Mouse (Mus musculus): ENCODE measurements around the gene Klhl23. TPM values are rescaled to one million over a fixed set of nuclear protein-coding genes. Genes with fewer than 3 reads are reported as not detected.
A peak's percentile ranks its signal among the peaks of the same experiment; 100 is the strongest.
"Not testable (repeated sequence)": the region's sequence is repeated elsewhere in the genome, so short reads cannot be mapped to it uniquely, and the experiment has no call there.

The Klhl23 gene
- polyA plus RNA-seq, 1 experiment, result 0.09 TPM

GRCm38 (mm10) chr2:69803756-69804155, 18.0 kb upstream of the Klhl23 start:
- H3K9me3 ChIP-seq (ENCODE audit: control insufficient read depth, low read length), result no peaks in the 10 kb centered on the region
- H3K27me3 ChIP-seq (ENCODE audit: control insufficient read depth), result no peaks in the 10 kb centered on the region
- H3K4me3 ChIP-seq (replicated peaks), result no peak overlapping the region
- no peaks in the 10 kb centered on the region for H3K36me3 ChIP-seq (ENCODE audit: control insufficient read depth)
- TF ChIP-seq GATA1 (IDR thresholded peaks at IDR 0.05; ENCODE audit: low read length) (no peak), TAL1 (IDR thresholded peaks at IDR 0.05; ENCODE audit: low read length) (no peak)
- H3K4me1 ChIP-seq (ENCODE audit: control insufficient read depth), result peaks cover 28% of the 10 kb centered on the region

DNA sequence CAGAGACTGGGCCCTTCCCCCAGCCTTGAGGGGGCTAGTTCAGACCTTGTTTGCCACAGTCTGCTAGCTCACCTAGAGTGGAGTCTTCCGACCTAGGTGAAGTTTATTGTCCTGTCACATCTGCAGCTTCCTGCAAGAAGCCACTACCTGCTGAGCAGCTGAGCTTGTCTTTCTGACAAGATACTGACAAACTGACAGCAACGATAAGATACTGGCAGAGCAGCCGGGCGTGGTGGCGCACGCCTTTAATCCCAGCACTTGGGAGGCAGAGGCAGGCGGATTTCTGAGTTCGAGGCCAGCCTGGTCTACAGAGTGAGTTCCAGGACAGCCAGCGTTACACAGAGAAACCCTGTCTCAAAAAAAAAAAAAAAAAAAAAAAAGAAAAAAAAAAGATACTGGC, 17.1 kb upstream of the Klhl23 start:
- H3K36me3 ChIP-seq (ENCODE audit: control insufficient read depth); H3K4me3 ChIP-seq (replicated peaks); H3K27me3 ChIP-seq (ENCODE audit: control insufficient read depth); H3K9me3 ChIP-seq (ENCODE audit: control insufficient read depth, low read length): not testable (repeated sequence)
- peaks cover 28% of the 10 kb centered on the region for H3K4me1 ChIP-seq (ENCODE audit: control insufficient read depth)

DNA sequence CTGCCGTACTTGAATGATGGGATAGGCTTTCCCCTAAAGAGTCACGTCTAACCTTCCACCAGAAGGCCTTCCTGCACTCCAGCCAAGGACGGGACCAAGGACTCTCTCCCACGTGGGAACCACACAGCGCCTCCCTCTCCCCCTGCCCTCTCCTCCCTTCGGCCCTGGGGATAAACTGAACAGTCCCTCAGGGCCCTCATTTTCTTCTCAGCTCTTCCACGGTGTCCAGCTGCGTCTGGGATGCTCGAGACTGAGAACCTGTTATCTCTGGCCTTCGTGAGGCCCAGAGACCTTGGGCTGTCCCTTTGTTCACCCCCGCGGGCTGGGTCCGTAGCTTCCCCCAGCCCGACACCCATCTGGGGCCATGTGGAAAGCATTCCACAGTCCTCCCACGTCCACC, 11.6 kb upstream of the Klhl23 start:
- no peaks in the 10 kb centered on the region for H3K36me3 ChIP-seq (ENCODE audit: control insufficient read depth)
- H3K27me3 ChIP-seq (ENCODE audit: control insufficient read depth), result no peaks in the 10 kb centered on the region
- H3K4me1 ChIP-seq (ENCODE audit: control insufficient read depth), result peaks cover 21% of the 10 kb centered on the region
- no peak overlapping the region for H3K4me3 ChIP-seq (replicated peaks)
- no peak for TF ChIP-seq TAL1 (IDR thresholded peaks at IDR 0.05; ENCODE audit: low read length)
- no peak for TF ChIP-seq GATA1 (IDR thresholded peaks at IDR 0.05; ENCODE audit: low read length)
- H3K9me3 ChIP-seq (ENCODE audit: control insufficient read depth, low read length), result no peaks in the 10 kb centered on the region

GRCm38 (mm10) chr2:69811349-69811748, 10.4 kb upstream of the Klhl23 start:
- H3K4me3 ChIP-seq (replicated peaks); H3K36me3 ChIP-seq (ENCODE audit: control insufficient read depth); H3K9me3 ChIP-seq (ENCODE audit: control insufficient read depth, low read length); H3K27me3 ChIP-seq (ENCODE audit: control insufficient read depth): not testable (repeated sequence)
- H3K4me1 ChIP-seq (ENCODE audit: control insufficient read depth), result peaks cover 31% of the 10 kb centered on the region

GRCm38 (mm10) chr2:69816575-69816974, 5.2 kb upstream of the Klhl23 start:
- TF ChIP-seq TAL1 (IDR thresholded peaks at IDR 0.05; ENCODE audit: low read length) (no peak), GATA1 (IDR thresholded peaks at IDR 0.05; ENCODE audit: low read length) (no peak)
- Histone ChIP-seq H3K4me1 (ENCODE audit: control insufficient read depth) (peaks cover 67% of the 10 kb centered on the region), H3K4me3 (replicated peaks) (no peak overlapping the region), H3K9me3 (ENCODE audit: control insufficient read depth, low read length) (no peaks in the 10 kb centered on the region), H3K36me3 (ENCODE audit: control insufficient read depth) (no peaks in the 10 kb centered on the region; the same call in 1 of the 2 replicates), H3K27me3 (ENCODE audit: control insufficient read depth) (no peaks in the 10 kb centered on the region)

DNA sequence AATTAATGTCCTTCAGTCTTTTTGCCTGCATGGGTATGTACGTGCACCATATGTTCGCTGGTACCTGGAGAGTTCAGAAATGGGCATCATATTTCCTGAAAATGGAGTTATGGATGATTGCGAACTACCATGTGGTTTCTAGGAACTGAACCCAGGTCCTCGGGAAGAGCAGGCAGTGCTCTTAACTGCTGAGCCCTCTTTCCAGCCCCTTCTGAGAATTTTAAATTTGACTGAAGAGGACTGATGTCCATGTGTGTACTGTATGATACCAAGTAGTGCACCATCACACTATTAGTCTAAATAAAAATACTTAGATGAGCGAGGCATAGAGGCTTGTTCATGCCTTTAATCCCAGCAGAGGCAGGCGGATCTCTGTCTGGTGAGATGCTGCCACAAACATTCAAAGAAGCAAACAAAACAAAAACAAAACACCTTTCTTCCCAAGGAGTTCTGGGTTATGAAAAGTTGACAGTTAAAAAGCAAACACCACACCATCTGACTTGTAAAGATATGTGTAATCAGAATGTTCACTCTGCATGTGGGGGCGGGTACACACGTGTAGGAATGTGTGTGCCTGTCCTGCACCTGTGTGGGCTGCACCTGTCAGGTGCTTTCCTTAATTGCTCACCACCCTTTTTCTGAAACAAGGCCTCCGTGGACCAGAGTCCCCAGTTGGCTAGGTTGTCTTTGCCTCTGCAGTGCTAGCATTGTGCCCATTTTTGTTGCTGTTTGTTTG, 3.2 kb upstream of the Klhl23 start:
- no peaks in the 10 kb centered on the region for H3K9me3 ChIP-seq (ENCODE audit: control insufficient read depth, low read length)
- H3K4me1 ChIP-seq (ENCODE audit: control insufficient read depth), result peaks cover 78% of the 10 kb centered on the region
- no peaks in the 10 kb centered on the region for H3K27me3 ChIP-seq (ENCODE audit: control insufficient read depth)
- TF ChIP-seq GATA1 (IDR thresholded peaks at IDR 0.05; ENCODE audit: low read length) (no peak), TAL1 (IDR thresholded peaks at IDR 0.05; ENCODE audit: low read length) (peak; percentile 64)
- no peaks in the 10 kb centered on the region; the same call in 1 of the 2 replicates for H3K36me3 ChIP-seq (ENCODE audit: control insufficient read depth)
- H3K4me3 ChIP-seq (replicated peaks), result peak overlapping the region; percentile 10

GRCm38 (mm10) chr2:69820201-69820600, 1.5 kb upstream of the Klhl23 start:
- H3K9me3 ChIP-seq (ENCODE audit: control insufficient read depth, low read length), result no peaks in the 10 kb centered on the region
- no peak for TF ChIP-seq GATA1 (IDR thresholded peaks at IDR 0.05; ENCODE audit: low read length)
- no peak for TF ChIP-seq TAL1 (IDR thresholded peaks at IDR 0.05; ENCODE audit: low read length)
- H3K4me3 ChIP-seq (replicated peaks), result no peak overlapping the region
- H3K27me3 ChIP-seq (ENCODE audit: control insufficient read depth), result no peaks in the 10 kb centered on the region
- peaks cover 13% of the 10 kb centered on the region for H3K36me3 ChIP-seq (ENCODE audit: control insufficient read depth)
- peaks cover 88% of the 10 kb centered on the region for H3K4me1 ChIP-seq (ENCODE audit: control insufficient read depth)

- H3K36me3 ChIP-seq (ENCODE audit: control insufficient read depth), result peaks cover 29% of the 10 kb centered on the region
- TF ChIP-seq TAL1 (IDR thresholded peaks at IDR 0.05; ENCODE audit: low read length) (no peak), GATA1 (IDR thresholded peaks at IDR 0.05; ENCODE audit: low read length) (no peak)
- H3K9me3 ChIP-seq (ENCODE audit: control insufficient read depth, low read length), result no peaks in the 10 kb centered on the region
- peak overlapping the region; percentile 87 for H3K4me3 ChIP-seq (replicated peaks)
- no peaks in the 10 kb centered on the region for H3K27me3 ChIP-seq (ENCODE audit: control insufficient read depth)
- H3K4me1 ChIP-seq (ENCODE audit: control insufficient read depth), result peaks cover 76% of the 10 kb centered on the region
Measured at GRCm38 (mm10) chr2:69822361-69823128, 801 bp downstream of the Klhl23 start.

GRCm38 (mm10) chr2:69823129-69823677, 1.5 kb downstream of the Klhl23 start:
- Histone ChIP-seq H3K27me3 (ENCODE audit: control insufficient read depth) (no peaks in the 10 kb centered on the region), H3K36me3 (ENCODE audit: control insufficient read depth) (peaks cover 33% of the 10 kb centered on the region), H3K4me3 (replicated peaks) (peak overlapping the region; percentile 87), H3K9me3 (ENCODE audit: control insufficient read depth, low read length) (no peaks in the 10 kb centered on the region), H3K4me1 (ENCODE audit: control insufficient read depth) (peaks cover 73% of the 10 kb centered on the region)
- no peak for TF ChIP-seq TAL1 (IDR thresholded peaks at IDR 0.05; ENCODE audit: low read length)
- no peak for TF ChIP-seq GATA1 (IDR thresholded peaks at IDR 0.05; ENCODE audit: low read length)

Data from erythroblast, embryonic 14.5 days (primary cell).